Mouse (Mus musculus) testis, adult 2 months (tissue): ENCODE data around the gene E130308A19Rik.

Source experiments
- CTCF ChIP-seq: fragments of 200-500 bp; IDR thresholded peaks from 2 replicates; pipeline ENCODE4 v1.5.1; 2012; ENCODE audit warnings: low read depth, mild to moderate bottlenecking, inconsistent platforms, low read length, moderate library complexity; ENCODE audit not compliant: control insufficient read depth, insufficient read depth, insufficient replicate concordance
- POLR2A ChIP-seq: fragments of 200-500 bp; IDR thresholded peaks from 2 replicates; pipeline ENCODE4 v1.6.1; 2012; ENCODE audit warnings: low read depth, mild to moderate bottlenecking, inconsistent platforms, low read length, moderate library complexity; ENCODE audit not compliant: control insufficient read depth

- TF ChIP-seq CTCF, result no peak
- no peak for TF ChIP-seq POLR2A
These were observed 138.9 kb downstream of the E130308A19Rik start for GRCm38 (mm10) chr4:59764950-59765349.
